Mouse (Mus musculus) heart, embryonic 10.5 days (tissue): ENCODE data around the gene Jtb. TPM values are rescaled to one million over a fixed set of nuclear protein-coding genes. Genes with fewer than 3 reads are reported as not detected.

Source experiments
- microRNA-seq: library from miRNA; unstranded; fragments of <30 nt; microRNA quantifications from one replicate; pipeline ENCODE4, GENCODE M21; 2017
- polyA plus RNA-seq: library from polyadenylated mRNA; unstranded; fragments of >200 nt; fragmentation: Nextera tagmentation; extraction: Ambion mirVana; gene quantifications from 2 replicates; pipeline ENCODE4 v1.2.1, GENCODE M21; 2016

The Jtb gene
- polyA plus RNA-seq, 1 experiment from 2014 or later = 92.0 TPM

Small RNA genes lying within 50 kb of the gene (microRNA-seq; reads per million reads assigned to microRNA genes)
- gene Mir7012 = not detected

Other genes with a start within 250 kb of the Jtb start
- gene Hax1, start 232.8 kb upstream of the Jtb start, polyA plus RNA-seq = 114 and 150 TPM in 2 replicates
- gene 4933434E20Rik, start 180.0 kb upstream of the Jtb start, polyA plus RNA-seq = 172 and 185 TPM in 2 replicates
- 174 and 197 TPM in 2 replicates for gene Ubap2l, start 179.0 kb upstream of the Jtb start, polyA plus RNA-seq
- 391 and 489 TPM in 2 replicates for gene Tpm3, start 158.9 kb upstream of the Jtb start, polyA plus RNA-seq
- 0.46 and 0.48 TPM in 2 replicates for gene Nup210l, start 127.5 kb upstream of the Jtb start, polyA plus RNA-seq
- 807 and 845 TPM in 2 replicates for gene Rps27, start 17.9 kb upstream of the Jtb start, polyA plus RNA-seq
- 27.9 and 29.2 TPM in 2 replicates for gene Rab13, start 17.9 kb upstream of the Jtb start, polyA plus RNA-seq
- 2.1 and 2.2 TPM in 2 replicates for gene Creb3l4, start 11.9 kb downstream of the Jtb start, polyA plus RNA-seq
- gene Slc39a1, start 16.6 kb downstream of the Jtb start, polyA plus RNA-seq = 51.3 and 79.6 TPM in 2 replicates
- 14.4 and 21.6 TPM in 2 replicates for gene Crtc2, start 22.6 kb downstream of the Jtb start, polyA plus RNA-seq
- gene Dennd4b, start 33.6 kb downstream of the Jtb start, polyA plus RNA-seq = 4.6 and 7.0 TPM in 2 replicates
- 10.6 and 11.8 TPM in 2 replicates for gene Gatad2b, start 61.6 kb downstream of the Jtb start, polyA plus RNA-seq
- gene Slc27a3, start 158.3 kb downstream of the Jtb start, polyA plus RNA-seq = 12.6 and 19.9 TPM in 2 replicates
- 31.0 and 36.7 TPM in 2 replicates for gene Ints3, start 202.0 kb downstream of the Jtb start, polyA plus RNA-seq
- gene Npr1, start 234.3 kb downstream of the Jtb start, polyA plus RNA-seq = 7.1 and 8.7 TPM in 2 replicates
- gene Ilf2, start 244.5 kb downstream of the Jtb start, polyA plus RNA-seq = 149 and 215 TPM in 2 replicates